8 mouse cellular contexts compared by ENCODE assay signal in genomic region chr16:18289067-18289588, GRCm38 (mm10). TPM values are rescaled to one million over a fixed set of nuclear protein-coding genes. Genes with fewer than 3 reads are reported as not detected.
DNase-seq lines count a peak whose midpoint lies in the region; ATAC-seq and TF ChIP-seq lines count a peak whose summit lies in the region.

Gene Dgcr8 (minus strand): TSS chr16:18289246.

- H3K4me2 ChIP-seq in kidney, embryonic 14.5 days (replicated peaks; ENCODE audit: low read depth, low read length), result peak within 1 kb of the TSS; percentile 70
- peak within 1 kb of the TSS; percentile 78 for H3K4me2 ChIP-seq in limb, embryonic 15.5 days

- no peaks in the 10 kb centered on the region for H3K27me3 ChIP-seq in kidney, embryonic 14.5 days (ENCODE audit: control insufficient read depth, insufficient read depth, low read length)
- H3K27me3 ChIP-seq in limb, embryonic 15.5 days, result no peaks in the 10 kb centered on the region

- peak within 1 kb of the TSS; percentile 96 for H3K9ac ChIP-seq in kidney, embryonic 14.5 days (ENCODE audit: low read depth, low read length)
- H3K9ac ChIP-seq in limb, embryonic 15.5 days, result peak within 1 kb of the TSS; percentile 95

- TF ChIP-seq POLR2A in bone marrow macrophage, adult 2 months (IDR thresholded peaks at IDR 0.05; ENCODE audit: borderline replicate concordance, low read depth, low read length), result no peak
- no peak; the same call in 1 of the 2 replicates for TF ChIP-seq POLR2A in embryonic fibroblast, embryonic 13.5 days (IDR thresholded peaks at IDR 0.05; ENCODE audit: low read depth, low read length)

- no peak for TF ChIP-seq CTCF in bone marrow macrophage, adult 2 months (IDR thresholded peaks at IDR 0.05; ENCODE audit: low read depth, low read length)
- TF ChIP-seq CTCF in embryonic fibroblast, embryonic 13.5 days (IDR thresholded peaks at IDR 0.05; ENCODE audit: borderline replicate concordance, insufficient read depth, low read length), result no peak

- peaks cover 26% of the 10 kb centered on the region for H3K36me3 ChIP-seq in kidney, embryonic 14.5 days (ENCODE audit: control insufficient read depth, insufficient read depth, low read length)
- H3K36me3 ChIP-seq in limb, embryonic 15.5 days, result peaks cover 14% of the 10 kb centered on the region

- H3K4me1 ChIP-seq in bone marrow macrophage, adult 2 months (ENCODE audit: control insufficient read depth, insufficient read depth, low read length), result peaks cover 15% of the 10 kb centered on the region
- peaks cover 4% of the 10 kb centered on the region; the same call in 1 of the 2 replicates for H3K4me1 ChIP-seq in embryonic fibroblast, embryonic 13.5 days (ENCODE audit: control insufficient read depth, insufficient read depth, low read length)
- H3K4me1 ChIP-seq in kidney, embryonic 14.5 days (ENCODE audit: control insufficient read depth, insufficient read depth, low read length), result peaks cover 18% of the 10 kb centered on the region
- H3K4me1 ChIP-seq in limb, embryonic 15.5 days, result peaks cover 25% of the 10 kb centered on the region

- DNase-seq in A20 (ENCODE audit: low read depth, low spot score), result peak; percentile 99
- peak; percentile 97 to 98 for DNase-seq in heart, adult 9 months (ENCODE audit: low spot score in 2 of 2)
- peak; percentile 93 to 96 for DNase-seq in monocyte, adult 2 months (ENCODE audit: low read depth in 1 of 2, low spot score in 2 of 2)
- peak; percentile 98 to 99 for DNase-seq in spleen, postnatal 36 days (ENCODE audit: low spot score in 2 of 2)

- peak within 1 kb of the TSS; percentile 64 for H3K27ac ChIP-seq in bone marrow macrophage, adult 2 months (ENCODE audit: insufficient read depth, low read depth, low read length)
- H3K27ac ChIP-seq in embryonic fibroblast, embryonic 13.5 days (ENCODE audit: insufficient read depth, low read length), result peak within 1 kb of the TSS; percentile 76
- peak within 1 kb of the TSS; percentile 92 for H3K27ac ChIP-seq in kidney, embryonic 14.5 days (ENCODE audit: low read depth, low read length)
- H3K27ac ChIP-seq in limb, embryonic 15.5 days, result peak within 1 kb of the TSS; percentile 94

- 1% methylated on average over 68 of the region's 71 CpGs for WGBS in kidney, embryonic 14.5 days
- WGBS in limb, embryonic 15.5 days, result under 1% methylated on average over 70 of the region's 71 CpGs

- no peaks in the 10 kb centered on the region for H3K9me3 ChIP-seq in kidney, embryonic 14.5 days (ENCODE audit: control insufficient read depth, low read length)
- H3K9me3 ChIP-seq in limb, embryonic 15.5 days, result no peaks in the 10 kb centered on the region

- peak; percentile 99 for ATAC-seq in kidney, embryonic 14.5 days (ENCODE audit: low FRiP score, low TSS enrichment)
- peak; percentile 99 for ATAC-seq in limb, embryonic 15.5 days (ENCODE audit: insufficient number of reproducible peaks, low FRiP score, low TSS enrichment, low read depth)

- H3K4me3 ChIP-seq in bone marrow macrophage, adult 2 months (ENCODE audit: insufficient read depth, low read length), result peak within 1 kb of the TSS; percentile 74
- peak within 1 kb of the TSS; percentile 98 for H3K4me3 ChIP-seq in embryonic fibroblast, embryonic 13.5 days (ENCODE audit: insufficient read depth, low read length)
- peak within 1 kb of the TSS; percentile 94 for H3K4me3 ChIP-seq in kidney, embryonic 14.5 days (ENCODE audit: low read length)
- H3K4me3 ChIP-seq in limb, embryonic 15.5 days, result peak within 1 kb of the TSS; percentile 83

RNA-seq across cellular contexts. Expression of gene Dgcr8, which starts in this region (rescaled TPM):
- 19.8 and 21.4 TPM in 2 replicates for polyA plus RNA-seq in bone marrow macrophage, adult 2 months (2012; ENCODE audit: insufficient read depth, insufficient read length, missing spikeins)
- 47.4 and 50.6 TPM in 2 replicates for polyA plus RNA-seq in embryonic fibroblast, embryonic 13.5 days (2011; ENCODE audit: insufficient read length, low read depth, missing spikeins)
- polyA plus RNA-seq in kidney, embryonic 14.5 days (2014; fragmentation: Nextera tagmentation; extraction: Ambion mirVana), result 29.9 and 41.4 TPM in 2 replicates
- polyA plus RNA-seq in limb, embryonic 15.5 days (2015; fragmentation: Nextera tagmentation; extraction: Ambion mirVana), result 28.7 and 34.0 TPM in 2 replicates

Comparison
In these comparisons a context has a peak if more than half of its experiments do, and no peak if none do; other contexts are left out.
1. Peak in every context shown above with its lines: DNase-seq, ATAC-seq, H3K4me3 ChIP-seq and H3K27ac ChIP-seq.